Mouse (Mus musculus) cerebellum, adult 2 months (tissue): ENCODE measurements around the gene Ucp2. TPM values are rescaled to one million over a fixed set of nuclear protein-coding genes. Genes with fewer than 3 reads are reported as not detected.
A peak's percentile ranks its signal among the peaks of the same experiment; 100 is the strongest.

ENCODE experiments used
- DNase-seq, 2 experiments: peaks; one replicate each; pipeline ENCODE4 v3.0.0; 2021
- H3K27ac ChIP-seq: fragments of 200-500 bp; 2 replicates; pipeline ENCODE4 v1.5.1; 2012; ENCODE audit warnings: low read length, control low read depth, inconsistent platforms; ENCODE audit not compliant: insufficient read depth
- H3K27me3 ChIP-seq: fragments of 200-500 bp; 2 replicates; pipeline ENCODE4 v1.6.1; 2012; ENCODE audit warnings: inconsistent platforms, mild to moderate bottlenecking, low read length, moderate library complexity; ENCODE audit not compliant: control insufficient read depth, insufficient read depth
- H3K4me1 ChIP-seq: fragments of 200-500 bp; 2 replicates; pipeline ENCODE4 v1.6.1; 2011; ENCODE audit warnings: low read length; ENCODE audit not compliant: control insufficient read depth, insufficient read depth
- H3K4me3 ChIP-seq: fragments of 200-500 bp; replicated peaks from 2 replicates; pipeline ENCODE3; 2011; ENCODE audit warnings: mild to moderate bottlenecking, low read depth, low read length, control low read depth; ENCODE audit not compliant: insufficient read depth
- CTCF ChIP-seq: fragments of 200-500 bp; IDR thresholded peaks from 2 replicates; pipeline ENCODE4 v1.5.1; 2011; ENCODE audit warnings: low read depth, mild to moderate bottlenecking, control low read depth, low read length, moderate library complexity, borderline replicate concordance; ENCODE audit not compliant: insufficient read depth
- POLR2A ChIP-seq: fragments of 200-500 bp; IDR thresholded peaks from 2 replicates; pipeline ENCODE4 v1.6.1; 2011; ENCODE audit warnings: low read length, control low read depth, borderline replicate concordance; ENCODE audit not compliant: insufficient read depth
- WGBS: fragments of 180-500 bp; shearing (Covaris S2); methylation state at CpG from one replicate; pipeline ENCODE4 v1.1.7; 2018; 5-methylcytosine and 5-hydroxymethylcytosine counted together
- polyA plus RNA-seq: library from polyadenylated mRNA; depleted of rRNA; stranded (reverse); fragments of >200 nt; gene quantifications from 2 replicates; pipeline ENCODE4 v1.2.3, GENCODE M21; 2012; rRNA removed

The Ucp2 gene
- polyA plus RNA-seq, 1 experiment: 55.1 TPM

DNA sequence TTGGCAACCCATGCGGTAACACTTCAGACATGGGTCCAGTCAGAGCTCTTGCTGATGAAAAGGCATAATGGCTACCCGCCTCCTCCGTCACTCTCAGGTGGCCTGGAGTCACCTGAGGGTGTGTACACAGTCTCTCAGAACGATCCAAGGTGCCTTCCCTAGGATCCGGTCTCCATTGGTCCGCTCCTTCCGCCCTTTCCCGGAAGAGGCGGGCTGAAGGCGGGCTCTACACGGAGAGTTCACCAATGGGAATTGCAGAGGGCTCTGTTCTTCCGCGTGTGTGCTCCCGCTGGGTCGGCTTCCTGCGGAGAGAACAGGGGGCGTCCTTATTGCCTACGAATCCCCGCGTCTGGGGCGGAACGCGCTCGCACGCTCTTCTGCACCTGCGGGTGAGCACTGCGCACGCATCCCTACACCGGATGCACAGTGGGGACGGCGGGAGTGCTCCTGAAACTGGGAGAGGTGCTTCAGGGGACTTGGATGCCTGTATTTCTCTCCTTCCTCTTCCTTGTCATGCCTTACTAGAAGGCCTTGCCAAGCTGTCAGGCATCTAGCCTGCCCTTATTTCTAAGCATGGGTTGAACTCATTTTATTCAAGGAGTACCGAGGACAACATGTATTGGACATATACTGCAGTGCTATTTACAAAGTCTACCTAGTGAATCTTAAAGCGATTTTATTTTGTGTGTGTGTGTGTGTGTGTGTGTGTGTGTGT lies 43.8 kb downstream of the Ucp2 start, which contains the start of gene Coa4:
Gene Coa4, plus strand, starts transcription at position 268 of the 715 bp plus-strand sequence.
- DNase-seq: peak; percentile 90 to 93
- H3K4me3 ChIP-seq: peak within 1 kb of the TSS; percentile 77
- TF ChIP-seq CTCF (no peak), POLR2A (peak; percentile 68; the same call in 1 of the 2 replicates)
- peak within 1 kb of the TSS; percentile 50 for H3K27ac ChIP-seq
- under 1% methylated on average over 33 of the region's 33 CpGs for WGBS
- H3K4me1 ChIP-seq: no peaks in the 10 kb centered on the region; the same call in 1 of the 2 replicates
- no peaks in the 10 kb centered on the region for H3K27me3 ChIP-seq

DNA sequence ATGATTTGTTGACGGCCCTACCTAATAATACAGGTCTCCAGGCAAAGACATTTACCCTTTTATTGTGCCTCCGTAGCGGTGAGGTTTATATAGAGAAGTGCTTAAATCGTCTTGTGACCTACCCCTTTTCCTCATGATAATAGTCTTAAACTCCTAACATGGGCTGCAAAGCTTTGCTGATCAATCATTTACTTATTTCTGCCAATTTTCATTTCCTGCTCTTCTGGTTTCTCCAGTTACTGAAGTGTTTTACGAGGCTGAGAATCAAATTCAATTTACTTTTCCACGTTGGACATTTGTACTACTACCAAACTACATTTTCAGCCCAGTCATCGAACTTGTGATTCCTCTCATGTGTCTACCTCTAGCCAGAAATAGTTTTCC lies 44.4 kb downstream of the Ucp2 start:
- peak overlapping the region; percentile 77 for H3K4me3 ChIP-seq
- TF ChIP-seq POLR2A (no peak), CTCF (no peak)
- DNase-seq: no peak
- no peak overlapping the region for H3K27ac ChIP-seq
- H3K27me3 ChIP-seq: no peaks in the 10 kb centered on the region
- WGBS: 35% methylated on average over 7 of the region's 7 CpGs
- H3K4me1 ChIP-seq: no peaks in the 10 kb centered on the region; the same call in 1 of the 2 replicates

DNA sequence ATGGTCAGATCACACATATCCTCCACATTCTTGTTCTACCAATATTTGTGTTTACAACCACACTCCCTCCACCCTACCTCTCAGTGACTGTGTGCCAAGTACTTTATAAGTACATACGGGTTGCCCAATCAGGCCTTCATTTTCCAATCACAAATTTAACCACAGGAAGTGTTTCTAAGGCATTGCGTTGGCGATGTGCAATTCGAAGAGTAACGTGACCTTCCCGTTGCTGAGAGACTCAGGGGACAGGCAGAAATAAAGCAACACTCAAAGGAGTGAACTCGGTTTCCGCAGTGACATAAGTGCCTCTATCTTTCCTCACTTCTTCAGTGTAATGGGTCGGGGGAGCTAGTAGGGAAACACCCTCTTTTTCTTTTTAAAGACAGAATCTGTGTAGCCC lies 46.4 kb downstream of the Ucp2 start:
- no peak for DNase-seq
- Histone ChIP-seq H3K4me3 (no peak overlapping the region), H3K27ac (no peak overlapping the region), H3K4me1 (no peaks in the 10 kb centered on the region; the same call in 1 of the 2 replicates), H3K27me3 (no peaks in the 10 kb centered on the region)
- TF ChIP-seq POLR2A: no peak
- TF ChIP-seq CTCF: no peak
- WGBS: 93% methylated on average over 9 of the region's 9 CpGs

DNA sequence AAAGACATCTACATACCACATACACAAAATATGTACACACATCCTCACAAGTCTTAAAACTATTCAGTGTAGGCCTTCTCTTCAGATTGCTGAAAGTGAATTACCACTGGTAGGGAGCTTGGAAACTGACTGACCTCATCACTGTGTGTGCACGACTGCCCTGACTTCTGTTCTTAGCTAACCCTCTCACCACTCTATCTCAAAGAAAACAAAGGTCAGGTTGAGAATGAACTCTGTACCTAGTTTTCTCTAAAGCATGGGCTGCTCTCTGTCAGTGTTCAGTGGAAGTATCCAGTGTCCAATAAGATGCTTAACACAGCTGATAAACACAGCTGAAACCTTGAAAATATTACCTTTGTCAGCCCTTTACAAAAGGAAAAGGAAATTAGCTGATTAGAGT lies 51.3 kb downstream of the Ucp2 start:
- H3K4me3 ChIP-seq: no peak overlapping the region
- no peak for DNase-seq
- H3K4me1 ChIP-seq: no peaks in the 10 kb centered on the region
- no peak overlapping the region for H3K27ac ChIP-seq
- WGBS: 74% methylated on average over 1 of the region's 1 CpGs
- no peaks in the 10 kb centered on the region for H3K27me3 ChIP-seq
- TF ChIP-seq CTCF (no peak), POLR2A (no peak)

DNA sequence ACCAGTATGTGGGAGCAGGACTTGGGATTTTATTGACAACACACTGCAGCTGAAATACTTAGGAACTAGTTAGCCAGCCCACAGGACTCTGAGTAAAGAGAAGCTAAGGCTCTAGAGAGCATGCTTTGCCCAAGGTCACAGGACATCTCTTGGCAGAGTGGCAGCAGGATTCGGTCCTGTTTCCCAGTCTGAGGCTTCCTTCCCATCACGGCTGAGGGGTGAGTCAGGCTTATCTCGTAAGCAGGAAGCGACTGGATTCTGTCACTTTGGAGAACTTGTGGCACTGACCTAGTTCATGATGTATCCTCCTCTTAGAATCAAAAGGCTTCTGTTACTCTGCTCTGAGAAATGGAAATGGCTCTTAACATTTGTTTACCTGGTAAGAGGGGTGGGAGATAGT lies 54.5 kb downstream of the Ucp2 start:
- WGBS: 82% methylated on average over 4 of the region's 4 CpGs

DNA sequence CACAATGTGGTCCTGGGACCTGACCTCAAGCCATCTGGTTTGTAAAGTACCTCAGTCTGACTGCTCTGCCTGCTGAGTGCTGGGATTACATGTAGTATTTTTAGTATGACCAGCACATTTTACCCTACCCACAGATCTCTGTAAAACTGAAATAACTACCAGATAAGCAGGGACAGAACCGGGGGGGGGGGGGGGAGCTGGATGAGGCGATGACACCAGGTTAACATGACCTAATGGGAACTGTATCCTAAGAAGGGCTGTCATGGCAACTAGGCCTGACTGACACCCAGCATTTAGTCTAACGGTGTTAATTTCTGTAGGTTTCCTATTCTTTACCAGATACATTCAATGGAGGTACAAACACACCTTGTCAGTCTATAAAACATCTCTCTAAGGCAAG lies 56.7 kb downstream of the Ucp2 start:
- no peak overlapping the region for H3K4me3 ChIP-seq
- 83% methylated on average over 3 of the region's 3 CpGs for WGBS
- H3K27me3 ChIP-seq: no peaks in the 10 kb centered on the region; the same call in 1 of the 2 replicates
- H3K27ac ChIP-seq: no peak overlapping the region
- peaks cover 9% of the 10 kb centered on the region for H3K4me1 ChIP-seq
- TF ChIP-seq POLR2A (no peak), CTCF (no peak)
- DNase-seq: no peak

More for the DNA sequence above, 54.5 kb downstream of the Ucp2 start:
- H3K4me1 ChIP-seq: peaks cover 9% of the 10 kb centered on the region
- H3K27ac ChIP-seq: no peak overlapping the region
- H3K4me3 ChIP-seq: no peak overlapping the region
- TF ChIP-seq POLR2A: no peak
- TF ChIP-seq CTCF: no peak
- no peak for DNase-seq
- H3K27me3 ChIP-seq: no peaks in the 10 kb centered on the region; the same call in 1 of the 2 replicates

DNA sequence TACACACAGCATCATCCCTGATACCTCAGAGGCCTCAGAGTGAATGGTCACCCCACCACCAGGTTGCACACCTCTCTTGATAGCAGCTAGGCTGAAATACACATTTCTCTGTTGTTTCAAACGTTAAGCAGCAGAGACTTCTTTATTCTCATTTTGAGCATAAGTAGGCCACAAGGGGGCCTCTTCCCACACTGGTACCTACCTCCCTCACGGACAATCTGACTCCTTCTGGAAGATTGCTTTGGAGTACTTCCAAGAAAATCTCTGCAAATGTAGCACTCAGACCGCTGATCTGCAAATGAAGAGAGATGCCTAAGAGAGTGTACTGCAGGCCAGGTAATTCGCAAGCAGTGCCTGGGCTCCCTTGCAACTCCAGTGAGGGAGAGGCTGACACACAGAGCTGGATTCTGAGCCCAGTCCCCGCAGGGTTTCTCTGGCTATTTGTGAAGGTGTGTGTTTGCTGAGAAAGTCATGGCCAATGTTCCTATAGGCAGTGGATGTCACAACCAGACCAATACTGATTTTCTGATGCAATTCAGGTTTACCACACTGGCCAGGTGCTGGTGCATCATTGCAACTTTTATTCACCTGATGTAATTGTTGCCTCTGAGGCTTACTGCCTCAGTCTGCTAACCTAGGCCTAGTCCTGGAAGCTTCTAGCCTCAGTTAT lies 57.3 kb downstream of the Ucp2 start:
- Histone ChIP-seq H3K27me3 (no peaks in the 10 kb centered on the region; the same call in 1 of the 2 replicates), H3K4me3 (no peak overlapping the region), H3K4me1 (peaks cover 9% of the 10 kb centered on the region), H3K27ac (peak overlapping the region; percentile 64)
- peak; percentile 49 to 66 for DNase-seq
- 8% methylated on average over 5 of the region's 5 CpGs for WGBS
- no peak for TF ChIP-seq POLR2A
- TF ChIP-seq CTCF: peak; percentile 39; the same call in 1 of the 2 replicates

Other genes starting within 250 kb of the Ucp2 start
- 2.2 and 2.3 TPM in 2 replicates for gene P4ha3, start 207.8 kb upstream of the Ucp2 start, polyA plus RNA-seq
- 18.0 and 19.6 TPM in 2 replicates for gene C2cd3, start 121.1 kb upstream of the Ucp2 start, polyA plus RNA-seq
- 203 and 208 TPM in 2 replicates for gene Ppme1, start 121.0 kb upstream of the Ucp2 start, polyA plus RNA-seq
- gene Ucp3, start 20.3 kb upstream of the Ucp2 start, polyA plus RNA-seq: 3.9 and 4.4 TPM in 2 replicates
- gene Dnajb13, start 21.6 kb downstream of the Ucp2 start, polyA plus RNA-seq: 1.1 and 1.2 TPM in 2 replicates
- gene Coa4, start 43.7 kb downstream of the Ucp2 start, polyA plus RNA-seq: 12.7 and 13.0 TPM in 2 replicates
- gene Rab6a, start 114.1 kb downstream of the Ucp2 start, polyA plus RNA-seq: 252 and 259 TPM in 2 replicates
- 95.5 and 96.5 TPM in 2 replicates for gene Mrpl48, start 115.0 kb downstream of the Ucp2 start, polyA plus RNA-seq
- gene Plekhb1, start 169.1 kb downstream of the Ucp2 start, polyA plus RNA-seq: 868 and 1,066 TPM in 2 replicates
- gene Fam168a, start 213.3 kb downstream of the Ucp2 start, polyA plus RNA-seq: 127 and 144 TPM in 2 replicates